In genomic region chr8:12786958-12787301, GRCm38 (mm10) we compare ENCODE assay signal across 13 mouse cellular contexts. TPM values are rescaled to one million over a fixed set of nuclear protein-coding genes. Genes with fewer than 3 reads are reported as not detected.
DNase-seq lines count a peak whose midpoint lies in the region; ATAC-seq lines count a peak whose summit lies in the region.
"Had no signal": no experiment of that assay in that cellular context is flagged by ENCODE, and none has a peak within 500 bp of the region (broad histone marks: within the 10 kb centered on the region; RNA-seq: fewer than 3 reads in every experiment).

No protein-coding gene starts in this region.

- no peaks in the 10 kb centered on the region for H3K27me3 ChIP-seq in hindbrain, embryonic 10.5 days (ENCODE audit: insufficient read depth, poor library complexity, severe bottlenecking)
- H3K27me3 ChIP-seq in hindbrain, embryonic 11.5 days (ENCODE audit: control insufficient read depth, insufficient read depth, low read length), result no peaks in the 10 kb centered on the region
- H3K27me3 ChIP-seq in midbrain, embryonic 11.5 days (ENCODE audit: control insufficient read depth, insufficient read depth, low read length), result no peaks in the 10 kb centered on the region
- H3K27me3 ChIP-seq in midbrain, embryonic 14.5 days (ENCODE audit: control insufficient read depth, insufficient read depth, low read length), result no peaks in the 10 kb centered on the region
- H3K27me3 ChIP-seq in midbrain, embryonic 16.5 days (ENCODE audit: control insufficient read depth, insufficient read depth, low read depth, low read length), result no peaks in the 10 kb centered on the region
- H3K27me3 ChIP-seq: hindbrain, embryonic 12.5 days had no signal

- ATAC-seq in hindbrain, embryonic 11.5 days (ENCODE audit: low FRiP score), result no peak
- ATAC-seq in midbrain, embryonic 11.5 days (ENCODE audit: low FRiP score), result no peak; the same call in 1 of the 2 replicates
- ATAC-seq in midbrain, embryonic 14.5 days (ENCODE audit: low FRiP score, low TSS enrichment), result no peak
- ATAC-seq in midbrain, embryonic 16.5 days, result no peak
- no peak for ATAC-seq in megakaryocyte, adult 5-6 weeks (ENCODE audit: poor library complexity, severe bottlenecking)

- H3K9me3 ChIP-seq in hindbrain, embryonic 10.5 days, result no peaks in the 10 kb centered on the region
- no peaks in the 10 kb centered on the region for H3K9me3 ChIP-seq in hindbrain, embryonic 11.5 days (ENCODE audit: control insufficient read depth, low read length)
- no peaks in the 10 kb centered on the region for H3K9me3 ChIP-seq in midbrain, embryonic 11.5 days (ENCODE audit: control insufficient read depth, low read length)
- H3K9me3 ChIP-seq in midbrain, embryonic 14.5 days (ENCODE audit: control insufficient read depth, low read length), result no peaks in the 10 kb centered on the region
- no peaks in the 10 kb centered on the region for H3K9me3 ChIP-seq in midbrain, embryonic 16.5 days (replicated peaks; ENCODE audit: control insufficient read depth, low read length, poor library complexity, severe bottlenecking)
- H3K9me3 ChIP-seq: forebrain, embryonic 10.5 days; hindbrain, embryonic 12.5 days had no signal

- H3K4me3 ChIP-seq in hindbrain, embryonic 10.5 days, result no peak overlapping the region
- H3K4me3 ChIP-seq in hindbrain, embryonic 11.5 days (ENCODE audit: low read depth, low read length), result no peak overlapping the region
- H3K4me3 ChIP-seq in midbrain, embryonic 11.5 days (ENCODE audit: low read depth, low read length), result no peak overlapping the region
- H3K4me3 ChIP-seq in midbrain, embryonic 14.5 days (replicated peaks; ENCODE audit: low read depth, low read length), result no peak overlapping the region
- no peak overlapping the region for H3K4me3 ChIP-seq in midbrain, embryonic 16.5 days (ENCODE audit: low read depth, low read length)
- H3K4me3 ChIP-seq: forebrain, embryonic 10.5 days; hindbrain, embryonic 12.5 days had no signal

- H3K36me3 ChIP-seq in hindbrain, embryonic 10.5 days, result peaks cover 15% of the 10 kb centered on the region
- no peaks in the 10 kb centered on the region for H3K36me3 ChIP-seq in hindbrain, embryonic 11.5 days (ENCODE audit: control insufficient read depth, insufficient read depth, low read length)
- no peaks in the 10 kb centered on the region for H3K36me3 ChIP-seq in midbrain, embryonic 11.5 days (ENCODE audit: control insufficient read depth, insufficient read depth, low read length)
- no peaks in the 10 kb centered on the region for H3K36me3 ChIP-seq in midbrain, embryonic 14.5 days (ENCODE audit: control insufficient read depth, insufficient read depth, low read length)
- H3K36me3 ChIP-seq in midbrain, embryonic 16.5 days (ENCODE audit: control insufficient read depth, insufficient read depth, low read length), result no peaks in the 10 kb centered on the region
- H3K36me3 ChIP-seq: hindbrain, embryonic 12.5 days had no signal

- 0 out of 2 replicates have a peak overlapping the region, but pooled peaks have one; percentile 23 for H3K27ac ChIP-seq in hindbrain, embryonic 10.5 days
- H3K27ac ChIP-seq in hindbrain, embryonic 11.5 days (ENCODE audit: low read depth, low read length), result no peak overlapping the region
- no peak overlapping the region for H3K27ac ChIP-seq in midbrain, embryonic 11.5 days (ENCODE audit: low read depth, low read length)
- H3K27ac ChIP-seq in midbrain, embryonic 14.5 days (replicated peaks; ENCODE audit: low read depth, low read length), result no peak overlapping the region
- H3K27ac ChIP-seq in midbrain, embryonic 16.5 days (ENCODE audit: low read length), result no peak overlapping the region
- H3K27ac ChIP-seq: forebrain, embryonic 10.5 days; hindbrain, embryonic 12.5 days; liver, embryonic 14.5 days had no signal

- H3K4me2 ChIP-seq in hindbrain, embryonic 11.5 days (replicated peaks; ENCODE audit: low read depth, low read length), result no peak overlapping the region
- no peak overlapping the region for H3K4me2 ChIP-seq in midbrain, embryonic 11.5 days
- H3K4me2 ChIP-seq in midbrain, embryonic 14.5 days (ENCODE audit: low read length), result no peak overlapping the region
- no peak overlapping the region for H3K4me2 ChIP-seq in midbrain, embryonic 16.5 days (ENCODE audit: low read length)
- H3K4me2 ChIP-seq: hindbrain, embryonic 12.5 days had no signal

- WGBS in hindbrain, embryonic 10.5 days, result 72% methylated on average over 12 of the region's 12 CpGs
- WGBS in hindbrain, embryonic 11.5 days, result 76% methylated on average over 12 of the region's 12 CpGs
- 54% methylated on average over 12 of the region's 12 CpGs for WGBS in midbrain, embryonic 11.5 days
- 54% methylated on average over 12 of the region's 12 CpGs for WGBS in midbrain, embryonic 14.5 days
- 57% methylated on average over 12 of the region's 12 CpGs for WGBS in midbrain, embryonic 16.5 days

- H3K4me1 ChIP-seq in hindbrain, embryonic 10.5 days (replicated peaks), result peaks cover 38% of the 10 kb centered on the region
- no peaks in the 10 kb centered on the region for H3K4me1 ChIP-seq in hindbrain, embryonic 11.5 days (replicated peaks; ENCODE audit: control insufficient read depth, insufficient read depth, low read length)
- peaks cover 11% of the 10 kb centered on the region; the same call in 1 of the 2 replicates for H3K4me1 ChIP-seq in midbrain, embryonic 11.5 days (ENCODE audit: control insufficient read depth, insufficient read depth, low read length)
- peaks cover 4% of the 10 kb centered on the region; the same call in 1 of the 2 replicates for H3K4me1 ChIP-seq in midbrain, embryonic 14.5 days (ENCODE audit: control insufficient read depth, insufficient read depth, low read length)
- H3K4me1 ChIP-seq in midbrain, embryonic 16.5 days (ENCODE audit: control insufficient read depth, insufficient read depth, low read length), result peaks cover 14% of the 10 kb centered on the region; the same call in 1 of the 2 replicates

- no peak for DNase-seq in hindbrain, embryonic 10.5 days (ENCODE audit: low spot score)
- no peak for DNase-seq in hindbrain, embryonic 11.5 days (ENCODE audit: low spot score)
- peak; percentile 23 for DNase-seq in midbrain, embryonic 11.5 days (ENCODE audit: low spot score, missing footprints)
- DNase-seq in midbrain, embryonic 14.5 days, result no peak
- DNase-seq in cerebellum, adult 8-10 months, result peak; percentile 50
- DNase-seq: gastrocnemius, postnatal 10 days; kidney, adult 8-10 months; thymus, postnatal 14 days had no signal

- no peak overlapping the region for H3K9ac ChIP-seq in hindbrain, embryonic 11.5 days (ENCODE audit: low read depth, low read length)
- H3K9ac ChIP-seq in midbrain, embryonic 11.5 days (ENCODE audit: low read length), result no peak overlapping the region
- H3K9ac ChIP-seq in midbrain, embryonic 14.5 days (replicated peaks; ENCODE audit: low read length), result no peak overlapping the region
- 0 out of 2 replicates have a peak overlapping the region, but pooled peaks have one; percentile 8 for H3K9ac ChIP-seq in midbrain, embryonic 16.5 days (ENCODE audit: low read depth, low read length)
- H3K9ac ChIP-seq: hindbrain, embryonic 12.5 days; liver, embryonic 14.5 days had no signal

RNA-seq across cellular contexts. Expression of gene Atp11a, which starts 30.1 kb away (rescaled TPM):
- polyA plus RNA-seq in hindbrain, embryonic 10.5 days (2016; fragmentation: Nextera tagmentation; extraction: Ambion mirVana), result 8.5 and 8.8 TPM in 2 replicates
- polyA plus RNA-seq in hindbrain, embryonic 11.5 days (2014; fragmentation: Nextera tagmentation; extraction: Ambion mirVana), result 9.2 and 12.0 TPM in 2 replicates
- 8.9 and 10.0 TPM in 2 replicates for polyA plus RNA-seq in midbrain, embryonic 11.5 days (2014; fragmentation: Nextera tagmentation; extraction: Ambion mirVana)
- polyA plus RNA-seq in midbrain, embryonic 14.5 days (2014; fragmentation: Nextera tagmentation; extraction: Ambion mirVana), result 13.6 and 16.5 TPM in 2 replicates
- polyA plus RNA-seq in midbrain, embryonic 16.5 days (2015; fragmentation: Nextera tagmentation; extraction: Ambion mirVana), result 10.3 and 13.6 TPM in 2 replicates
- total RNA-seq in megakaryocyte, adult 5-6 weeks (2015), result 30.8 and 32.9 TPM in 2 replicates
- total RNA-seq in megakaryocyte, adult 5-6 weeks (2017), result 29.4 and 29.8 TPM in 2 replicates

Comparison
In these comparisons a context has a peak if more than half of its experiments do, and no peak if none do; other contexts are left out.
1. DNase-seq: peak in midbrain, embryonic 11.5 days (single experiment) and cerebellum, adult 8-10 months (single experiment); none in hindbrain, embryonic 10.5 days (single experiment), hindbrain, embryonic 11.5 days (single experiment) and midbrain, embryonic 14.5 days (single experiment).